In the genomic region with DNA sequence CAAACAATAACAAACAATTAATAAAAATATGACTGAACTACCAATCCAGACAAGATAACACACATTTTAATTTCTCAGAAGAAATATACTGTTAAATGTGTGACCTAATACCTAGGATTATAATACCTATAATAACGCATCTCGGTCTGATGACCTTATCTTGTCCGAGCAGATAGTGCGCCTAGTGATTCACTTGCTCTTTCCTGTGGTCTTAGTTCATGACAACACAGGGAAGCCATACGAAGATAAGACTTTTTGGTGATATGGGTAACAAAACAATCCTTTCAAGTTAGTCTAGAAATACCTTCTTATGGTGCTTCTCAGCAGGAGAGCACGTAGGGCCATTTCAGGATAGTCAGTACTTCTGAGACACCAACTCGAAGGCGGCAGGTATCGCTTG, we compare ENCODE assay signal across 14 mouse cellular contexts.
"Had no signal": no experiment of that assay in that cellular context is flagged by ENCODE, and none has a peak within 500 bp of the region (broad histone marks: within the 10 kb centered on the region; RNA-seq: fewer than 3 reads in every experiment).

No protein-coding gene starts in this region.

- H3K4me1 ChIP-seq: limb, embryonic 12.5 days; midbrain, embryonic 15.5 days; neural tube, embryonic 13.5 days had no signal

- H3K27ac ChIP-seq: limb, embryonic 12.5 days; lung, embryonic 15.5 days; macrophage; midbrain, embryonic 15.5 days; neural tube, embryonic 13.5 days had no signal

- H3K36me3 ChIP-seq: limb, embryonic 12.5 days; lung, embryonic 15.5 days; midbrain, embryonic 15.5 days; neural tube, embryonic 13.5 days had no signal

- ATAC-seq: intestine, postnatal 0 days; midbrain, embryonic 15.5 days had no signal

- H3K9me3 ChIP-seq: lung, embryonic 15.5 days; midbrain, embryonic 15.5 days had no signal

- H3K27me3 ChIP-seq: limb, embryonic 12.5 days; lung, embryonic 15.5 days; midbrain, embryonic 15.5 days; neural tube, embryonic 13.5 days had no signal

- H3K4me2 ChIP-seq: limb, embryonic 12.5 days; lung, embryonic 15.5 days; midbrain, embryonic 11.5 days; midbrain, embryonic 15.5 days; neural tube, embryonic 13.5 days had no signal

- H3K4me3 ChIP-seq: limb, embryonic 12.5 days; lung, embryonic 15.5 days; midbrain, embryonic 15.5 days; neural tube, embryonic 13.5 days had no signal

- H3K9ac ChIP-seq: limb, embryonic 12.5 days; lung, embryonic 15.5 days; midbrain, embryonic 15.5 days; neural tube, embryonic 13.5 days had no signal

- DNase-seq: kidney, adult 8-10 months; kidney, postnatal 25 days; layer of hippocampus, adult 9-11 months; layer of hippocampus, postnatal 36 days; lung, postnatal 14 days; right cerebral cortex, postnatal 14 days; thymus, postnatal 36 days had no signal
